Mouse (Mus musculus) ES-E14 (cell line): Measurements from ENCODE around the gene Gm2696.

ENCODE experiments used
- CHD2 ChIP-seq: IDR thresholded peaks from 2 replicates; pipeline ENCODE4 v1.6.1; 2014; ENCODE audit warnings: mild to moderate bottlenecking, low read depth, low read length, inconsistent platforms
- HCFC1 ChIP-seq: IDR thresholded peaks from 2 replicates; pipeline ENCODE4 v1.6.1; 2012; ENCODE audit warnings: low read length, inconsistent platforms, borderline replicate concordance; ENCODE audit not compliant: insufficient read depth
- MAFK ChIP-seq: IDR thresholded peaks from 2 replicates; pipeline ENCODE4 v1.6.1; 2014; ENCODE audit warnings: mild to moderate bottlenecking, low read depth, low read length, inconsistent platforms; ENCODE audit not compliant: insufficient read depth
- ZC3H11A ChIP-seq: IDR thresholded peaks from 2 replicates; pipeline ENCODE4 v1.6.1; 2012; ENCODE audit warnings: low read depth, mild to moderate bottlenecking, inconsistent platforms, low read length, borderline replicate concordance
- ZNF384 ChIP-seq: IDR thresholded peaks from 2 replicates; pipeline ENCODE4 v1.6.1; 2012; ENCODE audit warnings: low read depth, low read length, inconsistent platforms

DNA sequence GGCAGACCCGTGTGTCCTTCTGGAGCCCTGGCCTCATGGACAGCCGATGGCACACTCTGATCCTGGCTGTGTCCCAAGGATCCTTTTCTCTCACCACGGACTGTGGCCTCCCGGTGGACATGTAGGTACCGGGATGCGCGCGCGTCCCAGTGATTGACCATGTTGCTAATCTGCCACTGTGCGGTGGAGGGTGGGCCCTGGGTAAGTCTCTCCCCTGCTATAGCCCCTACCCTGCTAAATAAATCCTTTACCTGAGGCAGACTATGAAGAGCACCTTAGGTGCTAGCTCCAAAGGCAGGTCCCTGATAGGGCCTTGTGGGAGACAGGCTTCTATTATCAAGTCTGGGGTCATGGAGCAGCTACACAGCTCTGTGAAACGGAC, 50.3 kb downstream of the Gm2696 start:
- TF ChIP-seq HCFC1 (no peak), MAFK (no peak), ZNF384 (no peak), CHD2 (no peak), ZC3H11A (no peak)
